Comparison of ENCODE assay signal across 11 mouse cellular contexts in the genomic region with DNA sequence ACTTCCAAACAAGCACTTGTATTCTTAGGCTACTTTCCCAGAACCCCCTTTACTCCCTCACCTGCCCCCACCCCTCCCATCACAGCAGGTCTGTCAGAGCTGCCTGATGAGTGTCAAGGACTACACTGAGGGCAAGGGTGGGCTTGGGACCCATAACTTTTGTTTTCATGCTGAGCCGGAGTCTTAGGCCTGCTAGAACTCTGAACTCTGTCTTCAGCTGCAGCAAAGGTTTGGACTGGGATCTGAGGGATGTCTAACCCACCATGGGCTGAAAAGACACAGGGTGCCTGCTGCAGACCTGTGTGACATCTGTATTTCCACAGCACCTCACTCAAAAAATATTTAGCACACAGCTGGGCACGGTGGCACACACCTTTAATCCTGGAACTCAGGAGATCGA. TPM values are rescaled to one million over a fixed set of nuclear protein-coding genes. Genes with fewer than 3 reads are reported as not detected.
DNase-seq lines count a peak whose midpoint lies in the region; ATAC-seq and TF ChIP-seq lines count a peak whose summit lies in the region.
"Had no signal": no experiment of that assay in that cellular context is flagged by ENCODE, and none has a peak within 500 bp of the region (broad histone marks: within the 10 kb centered on the region; RNA-seq: fewer than 3 reads in every experiment).

No protein-coding gene starts in this region.

- ATAC-seq in forebrain, postnatal 0 days = no peak
- no peak for ATAC-seq in kidney, embryonic 16.5 days (ENCODE audit: low FRiP score, low TSS enrichment)
- ATAC-seq in embryonic facial prominence, embryonic 11.5 days (replicated peaks; ENCODE audit: insufficient number of reproducible peaks, low FRiP score, low TSS enrichment, low read depth) = no peak
- no peak for ATAC-seq in limb, embryonic 13.5 days (ENCODE audit: low FRiP score, low read depth)

- H3K9me3 ChIP-seq in forebrain, embryonic 10.5 days = peaks cover 6% of the 10 kb centered on the region; the same call in 1 of the 2 replicates
- H3K9me3 ChIP-seq in forebrain, postnatal 0 days (ENCODE audit: low read length) = no peaks in the 10 kb centered on the region
- no peaks in the 10 kb centered on the region for H3K9me3 ChIP-seq in kidney, embryonic 16.5 days (ENCODE audit: low read length)
- no peaks in the 10 kb centered on the region for H3K9me3 ChIP-seq in embryonic facial prominence, embryonic 11.5 days (replicated peaks; ENCODE audit: control insufficient read depth, low read length)
- peaks cover 8% of the 10 kb centered on the region; the same call in 1 of the 2 replicates for H3K9me3 ChIP-seq in limb, embryonic 13.5 days
- H3K9me3 ChIP-seq: liver, embryonic 15.5 days had no signal

- peaks cover 76% of the 10 kb centered on the region for H3K36me3 ChIP-seq in forebrain, embryonic 10.5 days (replicated peaks)
- peaks cover 25% of the 10 kb centered on the region for H3K36me3 ChIP-seq in forebrain, postnatal 0 days (ENCODE audit: insufficient read depth)
- H3K36me3 ChIP-seq in kidney, embryonic 16.5 days (ENCODE audit: insufficient read depth, low read length) = peaks cover 42% of the 10 kb centered on the region
- H3K36me3 ChIP-seq in embryonic facial prominence, embryonic 11.5 days (replicated peaks; ENCODE audit: control insufficient read depth, insufficient read depth, low read depth, low read length) = peaks cover 2% of the 10 kb centered on the region; the same call in 1 of the 2 replicates
- H3K36me3 ChIP-seq in limb, embryonic 13.5 days = peaks cover 62% of the 10 kb centered on the region

- no peak overlapping the region for H3K4me2 ChIP-seq in forebrain, postnatal 0 days (ENCODE audit: low read depth)
- no peak overlapping the region for H3K4me2 ChIP-seq in kidney, embryonic 16.5 days (replicated peaks; ENCODE audit: low read depth, low read length)
- no peak overlapping the region for H3K4me2 ChIP-seq in embryonic facial prominence, embryonic 11.5 days (ENCODE audit: low read depth, low read length)
- no peak overlapping the region for H3K4me2 ChIP-seq in limb, embryonic 13.5 days (replicated peaks)

- H3K27ac ChIP-seq in forebrain, embryonic 10.5 days = peak overlapping the region; percentile 99
- no peak overlapping the region for H3K27ac ChIP-seq in forebrain, postnatal 0 days (ENCODE audit: low read depth, low read length)
- peak overlapping the region; percentile 97 for H3K27ac ChIP-seq in kidney, embryonic 16.5 days (ENCODE audit: low read length)
- peak overlapping the region; percentile 94; the same call in 1 of the 2 replicates for H3K27ac ChIP-seq in embryonic facial prominence, embryonic 11.5 days (replicated peaks; ENCODE audit: low read depth, low read length)
- H3K27ac ChIP-seq in limb, embryonic 13.5 days = no peak overlapping the region; the same call in 1 of the 2 replicates

- TF ChIP-seq CTCF in forebrain, postnatal 0 days (IDR thresholded peaks at IDR 0.05; ENCODE audit: low read depth) = no peak

- DNase-seq in forebrain, embryonic 10.5 days (ENCODE audit: extremely low spot score, low spot score) = no peak
- DNase-seq in forebrain, postnatal 0 days = no peak
- DNase-seq in kidney, adult 18-20 months = no peak
- no peak for DNase-seq in embryonic facial prominence, embryonic 11.5 days (ENCODE audit: low spot score)
- DNase-seq in urinary bladder, postnatal 14 days (ENCODE audit: low spot score) = no peak
- no peak for DNase-seq in layer of hippocampus, postnatal 14 days (ENCODE audit: low spot score in 2 of 2)
- DNase-seq: retina, postnatal 1 day had no signal

- peaks cover 48% of the 10 kb centered on the region for H3K4me1 ChIP-seq in forebrain, embryonic 10.5 days
- peaks cover 14% of the 10 kb centered on the region for H3K4me1 ChIP-seq in forebrain, postnatal 0 days (ENCODE audit: insufficient read depth)
- H3K4me1 ChIP-seq in kidney, embryonic 16.5 days (ENCODE audit: insufficient read depth, low read length) = peaks cover 38% of the 10 kb centered on the region
- H3K4me1 ChIP-seq in embryonic facial prominence, embryonic 11.5 days (ENCODE audit: control insufficient read depth, insufficient read depth, low read length) = peaks cover 5% of the 10 kb centered on the region
- peaks cover 26% of the 10 kb centered on the region for H3K4me1 ChIP-seq in limb, embryonic 13.5 days

- H3K27me3 ChIP-seq in forebrain, embryonic 10.5 days (ENCODE audit: poor library complexity, severe bottlenecking) = no peaks in the 10 kb centered on the region
- H3K27me3 ChIP-seq in forebrain, postnatal 0 days (ENCODE audit: insufficient read depth, low read length) = no peaks in the 10 kb centered on the region
- no peaks in the 10 kb centered on the region for H3K27me3 ChIP-seq in kidney, embryonic 16.5 days (ENCODE audit: insufficient read depth, low read length)
- H3K27me3 ChIP-seq in embryonic facial prominence, embryonic 11.5 days (ENCODE audit: control insufficient read depth, insufficient read depth, low read length) = no peaks in the 10 kb centered on the region
- no peaks in the 10 kb centered on the region for H3K27me3 ChIP-seq in limb, embryonic 13.5 days
- H3K27me3 ChIP-seq: liver, embryonic 15.5 days had no signal

- H3K9ac ChIP-seq in forebrain, postnatal 0 days = no peak overlapping the region
- H3K9ac ChIP-seq in kidney, embryonic 16.5 days (replicated peaks; ENCODE audit: low read length) = peak overlapping the region; percentile 100
- peak overlapping the region; percentile 22; the same call in 1 of the 2 replicates for H3K9ac ChIP-seq in embryonic facial prominence, embryonic 11.5 days (replicated peaks; ENCODE audit: low read length)
- 0 out of 2 replicates have a peak overlapping the region, but pooled peaks have one; percentile 70 for H3K9ac ChIP-seq in limb, embryonic 13.5 days

- H3K4me3 ChIP-seq in forebrain, embryonic 10.5 days = peak overlapping the region; percentile 99; the same call in 1 of the 2 replicates
- H3K4me3 ChIP-seq in forebrain, postnatal 0 days (ENCODE audit: low read depth, low read length) = no peak overlapping the region
- no peak overlapping the region for H3K4me3 ChIP-seq in kidney, embryonic 16.5 days (ENCODE audit: low read length)
- H3K4me3 ChIP-seq in embryonic facial prominence, embryonic 11.5 days (ENCODE audit: low read depth, low read length) = no peak overlapping the region
- no peak overlapping the region for H3K4me3 ChIP-seq in limb, embryonic 13.5 days

- WGBS in forebrain, embryonic 10.5 days = 84% methylated on average over 3 of the region's 3 CpGs
- 85% methylated on average over 3 of the region's 3 CpGs for WGBS in forebrain, postnatal 0 days
- WGBS in kidney, embryonic 16.5 days = 68% methylated on average over 3 of the region's 3 CpGs
- 70% methylated on average over 3 of the region's 3 CpGs for WGBS in embryonic facial prominence, embryonic 11.5 days
- 61% methylated on average over 3 of the region's 3 CpGs for WGBS in limb, embryonic 13.5 days

RNA-seq across cellular contexts. Expression of gene Rpl10a, which starts 1.3 kb away (rescaled TPM):
- polyA plus RNA-seq in forebrain, embryonic 10.5 days (2016; fragmentation: Nextera tagmentation; extraction: Ambion mirVana) = 511 and 540 TPM in 2 replicates
- total RNA-seq in forebrain, postnatal 0 days (2014; rRNA removed) = 1,161 and 1,582 TPM in 2 replicates
- 366 and 462 TPM in 2 replicates for polyA plus RNA-seq in forebrain, postnatal 0 days (2015; fragmentation: Nextera tagmentation; extraction: Ambion mirVana)
- polyA plus RNA-seq in kidney, embryonic 16.5 days (2015; fragmentation: Nextera tagmentation; extraction: Ambion mirVana) = 543 and 653 TPM in 2 replicates
- polyA plus RNA-seq in embryonic facial prominence, embryonic 11.5 days (2014; fragmentation: Nextera tagmentation; extraction: Ambion mirVana) = 562 and 613 TPM in 2 replicates
- polyA plus RNA-seq in limb, embryonic 13.5 days (2015; fragmentation: Nextera tagmentation; extraction: Ambion mirVana) = 580 and 609 TPM in 2 replicates
- total RNA-seq in layer of hippocampus, postnatal 14 days (2021) = 100 to 1,000 TPM; 394 to 418 TPM

RNA-seq across cellular contexts. Expression of gene Fance, which starts 13.6 kb away (rescaled TPM):
- polyA plus RNA-seq in forebrain, embryonic 10.5 days (2016; fragmentation: Nextera tagmentation; extraction: Ambion mirVana) = 31.6 and 32.5 TPM in 2 replicates
- total RNA-seq in forebrain, postnatal 0 days (2014; rRNA removed) = 32.5 and 35.2 TPM in 2 replicates
- polyA plus RNA-seq in forebrain, postnatal 0 days (2015; fragmentation: Nextera tagmentation; extraction: Ambion mirVana) = 31.2 and 31.4 TPM in 2 replicates
- 32.3 and 34.0 TPM in 2 replicates for polyA plus RNA-seq in kidney, embryonic 16.5 days (2015; fragmentation: Nextera tagmentation; extraction: Ambion mirVana)
- 18.8 and 21.2 TPM in 2 replicates for polyA plus RNA-seq in embryonic facial prominence, embryonic 11.5 days (2014; fragmentation: Nextera tagmentation; extraction: Ambion mirVana)
- 36.0 and 37.3 TPM in 2 replicates for polyA plus RNA-seq in limb, embryonic 13.5 days (2015; fragmentation: Nextera tagmentation; extraction: Ambion mirVana)
- total RNA-seq in layer of hippocampus, postnatal 14 days (2021) = 10 to 100 TPM; 23.0 to 28.2 TPM

RNA-seq across cellular contexts. Expression of gene Tead3, which starts 23.7 kb away (rescaled TPM):
- polyA plus RNA-seq in forebrain, embryonic 10.5 days (2016; fragmentation: Nextera tagmentation; extraction: Ambion mirVana) = 5.2 and 5.5 TPM in 2 replicates
- total RNA-seq in forebrain, postnatal 0 days (2014; rRNA removed) = 4.5 and 4.8 TPM in 2 replicates
- polyA plus RNA-seq in forebrain, postnatal 0 days (2015; fragmentation: Nextera tagmentation; extraction: Ambion mirVana) = 1.1 and 1.4 TPM in 2 replicates
- 10.7 and 11.5 TPM in 2 replicates for polyA plus RNA-seq in kidney, embryonic 16.5 days (2015; fragmentation: Nextera tagmentation; extraction: Ambion mirVana)
- 8.6 and 9.0 TPM in 2 replicates for polyA plus RNA-seq in embryonic facial prominence, embryonic 11.5 days (2014; fragmentation: Nextera tagmentation; extraction: Ambion mirVana)
- polyA plus RNA-seq in limb, embryonic 13.5 days (2015; fragmentation: Nextera tagmentation; extraction: Ambion mirVana) = 14.9 and 15.4 TPM in 2 replicates
- total RNA-seq in layer of hippocampus, postnatal 14 days (2021) = 1 to 10 TPM; 5.1 to 5.7 TPM
- total RNA-seq: monocyte, adult 5-6 weeks had no signal

RNA-seq across cellular contexts. Expression of gene Tulp1, which starts 38.1 kb away (rescaled TPM):
- 3.5 and 3.8 TPM in 2 replicates for polyA plus RNA-seq in forebrain, embryonic 10.5 days (2016; fragmentation: Nextera tagmentation; extraction: Ambion mirVana)
- 1.2 and 1.8 TPM in 2 replicates for total RNA-seq in forebrain, postnatal 0 days (2014; rRNA removed)
- polyA plus RNA-seq in forebrain, postnatal 0 days (2015; fragmentation: Nextera tagmentation; extraction: Ambion mirVana) = 0.86 and 1.5 TPM in 2 replicates
- polyA plus RNA-seq in kidney, embryonic 16.5 days (2015; fragmentation: Nextera tagmentation; extraction: Ambion mirVana) = 6.4 and 8.7 TPM in 2 replicates
- polyA plus RNA-seq in embryonic facial prominence, embryonic 11.5 days (2014; fragmentation: Nextera tagmentation; extraction: Ambion mirVana) = 3.4 and 3.6 TPM in 2 replicates
- 7.1 and 7.5 TPM in 2 replicates for polyA plus RNA-seq in limb, embryonic 13.5 days (2015; fragmentation: Nextera tagmentation; extraction: Ambion mirVana)
- not detected for total RNA-seq in layer of hippocampus, postnatal 14 days (2021)
- total RNA-seq: monocyte, adult 5-6 weeks had no signal

Comparison
In these comparisons a context has a peak if more than half of its experiments do, and no peak if none do; other contexts are left out.
1. H3K27ac ChIP-seq: peak in forebrain, embryonic 10.5 days (single experiment), kidney, embryonic 16.5 days (single experiment) and embryonic facial prominence, embryonic 11.5 days (single experiment); none in forebrain, postnatal 0 days (single experiment) and limb, embryonic 13.5 days (single experiment).